Mouse (Mus musculus) midbrain, embryonic 11.5 days (tissue): ENCODE measurements around the gene Baiap2l1. TPM values are rescaled to one million over a fixed set of nuclear protein-coding genes. Genes with fewer than 3 reads are reported as not detected.

ENCODE experiments used
- ATAC-seq: fragments of 200-750 bp; cut with Nextera tagmentation; 2 replicates; pipeline ENCODE4 v1.8.0; 2017; ENCODE audit warnings: moderate TSS enrichment, moderate library complexity; ENCODE audit not compliant: low FRiP score
- DNase-seq: peaks from one replicate; pipeline ENCODE4 v3.0.0; 2015; ENCODE audit warnings: low spot score; ENCODE audit errors: missing footprints
- H3K27ac ChIP-seq: fragments of 300-500 bp; sonication (generic); 2 replicates; pipeline ENCODE4 v1.5.1; 2014; ENCODE audit warnings: low read depth, low read length
- H3K27me3 ChIP-seq: fragments of 300-500 bp; sonication (generic); 2 replicates; pipeline ENCODE4 v1.6.1; 2014; ENCODE audit warnings: mild to moderate bottlenecking, low read length, moderate library complexity, mixed read lengths; ENCODE audit not compliant: control insufficient read depth, insufficient read depth
- H3K36me3 ChIP-seq: fragments of 300-500 bp; sonication (generic); 2 replicates; pipeline ENCODE4 v1.6.1; 2014; ENCODE audit warnings: mild to moderate bottlenecking, low read length, moderate library complexity, mixed read lengths; ENCODE audit not compliant: control insufficient read depth, insufficient read depth
- H3K4me1 ChIP-seq: fragments of 300-500 bp; sonication (generic); 2 replicates; pipeline ENCODE4 v1.6.1; 2014; ENCODE audit warnings: low read length; ENCODE audit not compliant: control insufficient read depth, insufficient read depth
- H3K4me2 ChIP-seq: fragments of 300-500 bp; sonication (generic); 2 replicates; pipeline ENCODE4 v1.6.1; 2014; ENCODE audit warnings: mild to moderate bottlenecking, moderate library complexity
- H3K4me3 ChIP-seq: fragments of 300-500 bp; sonication (generic); 2 replicates; pipeline ENCODE4 v1.5.1; 2014; ENCODE audit warnings: low read depth, low read length
- H3K9ac ChIP-seq: fragments of 300-500 bp; sonication (generic); 2 replicates; pipeline ENCODE4 v1.6.1; 2014; ENCODE audit warnings: low read length
- H3K9me3 ChIP-seq: fragments of 300-500 bp; sonication (generic); 2 replicates; pipeline ENCODE4 v1.6.1; 2016; ENCODE audit warnings: low read length; ENCODE audit not compliant: control insufficient read depth
- WGBS: fragments of 180-500 bp; shearing (Covaris S2); extraction: QIAGEN DNeasy Blood & Tissue Kit; methylation state at CpG from one replicate; pipeline ENCODE4 v1.1.7; 2014; 5-methylcytosine and 5-hydroxymethylcytosine counted together
- polyA plus RNA-seq: library from polyadenylated mRNA; unstranded; fragments of >200 nt; fragmentation: Nextera tagmentation; extraction: Ambion mirVana; gene quantifications from 2 replicates; pipeline ENCODE4 v1.2.1, GENCODE M21; 2014

Gene Baiap2l1
- polyA plus RNA-seq, 1 experiment from 2014 or later = 2.4 TPM

- Histone ChIP-seq H3K4me2 (no peak overlapping the region), H3K27me3 (no peaks in the 10 kb centered on the region), H3K4me1 (no peaks in the 10 kb centered on the region), H3K9me3 (no peaks in the 10 kb centered on the region), H3K4me3 (no peak overlapping the region), H3K27ac (no peak overlapping the region), H3K9ac (no peak overlapping the region), H3K36me3 (no peaks in the 10 kb centered on the region)
- 90% methylated on average over 11 of the region's 11 CpGs for WGBS
- ATAC-seq = no peak
- no peak for DNase-seq
Measured at GRCm38 (mm10) chr5:144334010-144334409, 23.9 kb downstream of the Baiap2l1 start.

GRCm38 (mm10) chr5:144322717-144323116 is 35.2 kb downstream of the Baiap2l1 start:
- Histone ChIP-seq H3K9me3 (no peaks in the 10 kb centered on the region), H3K27me3 (no peaks in the 10 kb centered on the region), H3K4me2 (no peak overlapping the region), H3K36me3 (no peaks in the 10 kb centered on the region), H3K9ac (no peak overlapping the region), H3K27ac (no peak overlapping the region), H3K4me3 (no peak overlapping the region), H3K4me1 (no peaks in the 10 kb centered on the region)
- ATAC-seq = no peak
- DNase-seq = no peak
- WGBS = 91% methylated on average over 3 of the region's 3 CpGs

GRCm38 (mm10) chr5:144321681-144322080 is 36.2 kb downstream of the Baiap2l1 start:
- no peak for ATAC-seq
- no peak overlapping the region for H3K27ac ChIP-seq
- no peaks in the 10 kb centered on the region for H3K4me1 ChIP-seq
- H3K9me3 ChIP-seq = no peaks in the 10 kb centered on the region
- no peak overlapping the region for H3K9ac ChIP-seq
- 78% methylated on average over 7 of the region's 7 CpGs for WGBS
- no peak for DNase-seq
- H3K4me3 ChIP-seq = no peak overlapping the region
- no peaks in the 10 kb centered on the region for H3K36me3 ChIP-seq
- H3K27me3 ChIP-seq = no peaks in the 10 kb centered on the region
- H3K4me2 ChIP-seq = no peak overlapping the region

- no peak overlapping the region for H3K4me2 ChIP-seq
- H3K36me3 ChIP-seq = no peaks in the 10 kb centered on the region
- H3K27me3 ChIP-seq = no peaks in the 10 kb centered on the region
- ATAC-seq (no peak), DNase-seq (no peak)
- H3K4me1 ChIP-seq = no peaks in the 10 kb centered on the region
- H3K27ac ChIP-seq = no peak overlapping the region
- H3K9ac ChIP-seq = no peak overlapping the region
- H3K9me3 ChIP-seq = no peaks in the 10 kb centered on the region
- H3K4me3 ChIP-seq = no peak overlapping the region
- WGBS = 70% methylated on average over 6 of the region's 6 CpGs
Measured at GRCm38 (mm10) chr5:144318286-144318685, 39.6 kb downstream of the Baiap2l1 start.

GRCm38 (mm10) chr5:144317426-144317825 is 40.5 kb downstream of the Baiap2l1 start:
- ATAC-seq (no peak), DNase-seq (no peak)
- no peak overlapping the region for H3K27ac ChIP-seq
- H3K9ac ChIP-seq = no peak overlapping the region
- H3K4me1 ChIP-seq = no peaks in the 10 kb centered on the region
- no peak overlapping the region for H3K4me2 ChIP-seq
- no peaks in the 10 kb centered on the region for H3K36me3 ChIP-seq
- no peaks in the 10 kb centered on the region for H3K9me3 ChIP-seq
- no peak overlapping the region for H3K4me3 ChIP-seq
- WGBS = 93% methylated on average over 8 of the region's 8 CpGs
- H3K27me3 ChIP-seq = no peaks in the 10 kb centered on the region

- Histone ChIP-seq H3K4me2 (no peak overlapping the region), H3K36me3 (no peaks in the 10 kb centered on the region), H3K4me3 (no peak overlapping the region), H3K27ac (no peak overlapping the region), H3K27me3 (no peaks in the 10 kb centered on the region), H3K4me1 (no peaks in the 10 kb centered on the region), H3K9me3 (no peaks in the 10 kb centered on the region), H3K9ac (no peak overlapping the region)
- WGBS = 77% methylated on average over 3 of the region's 3 CpGs
- ATAC-seq (no peak), DNase-seq (no peak)
Measured at GRCm38 (mm10) chr5:144316442-144316841, 41.5 kb downstream of the Baiap2l1 start.

- H3K27me3 ChIP-seq = no peaks in the 10 kb centered on the region
- no peaks in the 10 kb centered on the region for H3K9me3 ChIP-seq
- no peak for ATAC-seq
- WGBS = 90% methylated on average over 12 of the region's 12 CpGs
- no peaks in the 10 kb centered on the region for H3K36me3 ChIP-seq
- H3K9ac ChIP-seq = no peak overlapping the region
- DNase-seq = no peak
- no peak overlapping the region for H3K4me3 ChIP-seq
- H3K4me2 ChIP-seq = no peak overlapping the region
- no peaks in the 10 kb centered on the region for H3K4me1 ChIP-seq
- no peak overlapping the region for H3K27ac ChIP-seq
Measured at GRCm38 (mm10) chr5:144314731-144315494, 43.0 kb downstream of the Baiap2l1 start.

- Histone ChIP-seq H3K9me3 (no peaks in the 10 kb centered on the region), H3K4me1 (no peaks in the 10 kb centered on the region), H3K27ac (no peak overlapping the region), H3K27me3 (no peaks in the 10 kb centered on the region), H3K4me2 (no peak overlapping the region), H3K36me3 (no peaks in the 10 kb centered on the region), H3K4me3 (no peak overlapping the region), H3K9ac (no peak overlapping the region)
- 55% methylated on average over 5 of the region's 5 CpGs for WGBS
- DNase-seq = peak; percentile 75
- ATAC-seq = no peak
Measured at GRCm38 (mm10) chr5:144313335-144313734, 44.6 kb downstream of the Baiap2l1 start.

GRCm38 (mm10) chr5:144312183-144312582 is 45.7 kb downstream of the Baiap2l1 start:
- Histone ChIP-seq H3K27me3 (no peaks in the 10 kb centered on the region), H3K9ac (no peak overlapping the region), H3K4me2 (no peak overlapping the region), H3K27ac (no peak overlapping the region), H3K36me3 (no peaks in the 10 kb centered on the region), H3K9me3 (no peaks in the 10 kb centered on the region), H3K4me3 (no peak overlapping the region), H3K4me1 (no peaks in the 10 kb centered on the region)
- ATAC-seq = no peak
- 86% methylated on average over 7 of the region's 7 CpGs for WGBS
- no peak for DNase-seq
